Mouse (Mus musculus): Measurements from ENCODE around the gene Golga5.

GRCm38 (mm10) chr12:102545122-102545521 is 76.2 kb downstream of the Golga5 start:
- TF ChIP-seq MYOG (IDR thresholded peaks at IDR 0.05; ENCODE audit: control insufficient read depth, extremely low read depth, insufficient read length) (no peak), MYOD1 (IDR thresholded peaks at IDR 0.05; ENCODE audit: control insufficient read depth, insufficient read length, low read depth) (no peak), CTCF (IDR thresholded peaks at IDR 0.05; ENCODE audit: control insufficient read depth, insufficient read depth, insufficient read length) (no peak), CEBPB (IDR thresholded peaks at IDR 0.05; ENCODE audit: low read depth) (no peak), USF1 (IDR thresholded peaks at IDR 0.05; ENCODE audit: low read depth) (no peak), FOSL1 (IDR thresholded peaks at IDR 0.05; ENCODE audit: insufficient read depth, low read length, poor library complexity, severe bottlenecking) (no peak), MAX (IDR thresholded peaks at IDR 0.05) (no peak)

Data from C2C12 (cell line).